In the genomic region with DNA sequence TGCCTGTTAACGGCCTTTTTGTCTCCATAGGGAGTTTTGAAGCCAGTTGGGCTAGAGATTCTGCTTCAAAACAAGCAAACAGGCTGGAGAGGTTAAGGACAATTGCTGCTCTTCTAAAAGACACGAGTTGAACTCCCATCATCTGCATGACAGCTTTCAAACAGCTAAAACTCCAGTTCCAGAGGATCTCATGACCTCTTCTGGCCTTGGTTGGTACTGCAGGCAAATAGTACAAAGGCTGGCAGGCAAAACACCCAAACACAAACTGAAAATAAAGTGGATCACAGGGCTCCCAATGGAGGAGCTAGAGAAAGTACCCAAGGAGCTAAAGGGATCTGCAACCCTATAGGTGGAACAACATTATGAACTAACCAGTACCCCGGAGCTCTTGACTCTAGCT, we compare ENCODE assay signal across 8 mouse cellular contexts. TPM values are rescaled to one million over a fixed set of nuclear protein-coding genes. Genes with fewer than 3 reads are reported as not detected.
DNase-seq lines count a peak whose midpoint lies in the region; ATAC-seq and TF ChIP-seq lines count a peak whose summit lies in the region.

No protein-coding gene starts in this region.

- H3K27me3 ChIP-seq in hindbrain, embryonic 14.5 days (ENCODE audit: control insufficient read depth, insufficient read depth, low read length), result no peaks in the 10 kb centered on the region; the same call in 1 of the 2 replicates
- H3K27me3 ChIP-seq in hindbrain, embryonic 12.5 days, result peaks cover 5% of the 10 kb centered on the region; the same call in 1 of the 2 replicates
- no peaks in the 10 kb centered on the region for H3K27me3 ChIP-seq in cerebellum, adult 2 months (ENCODE audit: control insufficient read depth, insufficient read depth, low read length)
- H3K27me3 ChIP-seq in thymus, adult 2 months (ENCODE audit: control insufficient read depth, insufficient read depth, low read length), result no peaks in the 10 kb centered on the region

- H3K27ac ChIP-seq in hindbrain, embryonic 14.5 days, result no peak overlapping the region
- H3K27ac ChIP-seq in hindbrain, embryonic 12.5 days, result no peak overlapping the region
- H3K27ac ChIP-seq in ES-E14 (ENCODE audit: insufficient read depth, low read depth, low read length, poor library complexity, severe bottlenecking), result no peak overlapping the region
- no peak overlapping the region for H3K27ac ChIP-seq in cerebellum, adult 2 months (ENCODE audit: insufficient read depth, low read length)
- no peak overlapping the region for H3K27ac ChIP-seq in thymus, adult 2 months (ENCODE audit: control insufficient read depth, insufficient read depth, low read length)

- peak; percentile 47; the same call in 1 of the 2 replicates for TF ChIP-seq CTCF in cerebellum, adult 2 months (IDR thresholded peaks at IDR 0.05; ENCODE audit: borderline replicate concordance, insufficient read depth, low read depth, low read length)
- TF ChIP-seq CTCF in thymus, adult 2 months (IDR thresholded peaks at IDR 0.05; ENCODE audit: borderline replicate concordance, control insufficient read depth, extremely low read depth, insufficient read depth, low read length, poor library complexity), result no peak

- no peak overlapping the region for H3K4me3 ChIP-seq in hindbrain, embryonic 14.5 days (replicated peaks; ENCODE audit: low read length)
- no peak overlapping the region for H3K4me3 ChIP-seq in hindbrain, embryonic 12.5 days
- H3K4me3 ChIP-seq in ES-E14 (ENCODE audit: insufficient read depth in 1 of 2, low read depth in 1 of 2, low read length in 2 of 2, poor library complexity in 1 of 2, severe bottlenecking in 1 of 2), result no peak overlapping the region
- H3K4me3 ChIP-seq in cerebellum, adult 2 months (replicated peaks; ENCODE audit: insufficient read depth, low read depth, low read length), result no peak overlapping the region
- no peak overlapping the region for H3K4me3 ChIP-seq in thymus, adult 2 months (ENCODE audit: control insufficient read depth, insufficient read depth, low read length)

- TF ChIP-seq POLR2A in cerebellum, adult 2 months (IDR thresholded peaks at IDR 0.05; ENCODE audit: borderline replicate concordance, insufficient read depth, low read length), result no peak
- no peak for TF ChIP-seq POLR2A in thymus, adult 2 months (IDR thresholded peaks at IDR 0.05; ENCODE audit: control insufficient read depth, extremely low read depth, insufficient read depth, low read length, poor library complexity)

- in situ Hi-C loops in ES-E14 (cut with MboI; ENCODE audit: low sequenced_read_pairs in 2 of 2, unreplicated experiment in 2 of 2), result no loop called here

- 14% methylated on average over 2 of the region's 3 CpGs for WGBS in hindbrain, embryonic 14.5 days
- WGBS in hindbrain, embryonic 12.5 days, result 15% methylated on average over 3 of the region's 3 CpGs
- 21% methylated on average over 3 of the region's 3 CpGs for WGBS in cerebellum, adult 2 months
- WGBS in thymus, adult 2 months, result 23% methylated on average over 3 of the region's 3 CpGs

- H3K9me3 ChIP-seq in hindbrain, embryonic 14.5 days (ENCODE audit: control insufficient read depth, low read length), result no peaks in the 10 kb centered on the region
- no peaks in the 10 kb centered on the region for H3K9me3 ChIP-seq in hindbrain, embryonic 12.5 days (replicated peaks)
- H3K9me3 ChIP-seq in ES-E14 (ENCODE audit: control insufficient read depth, insufficient read depth, low read depth, low read length), result no peaks in the 10 kb centered on the region

- H3K4me2 ChIP-seq in hindbrain, embryonic 14.5 days (replicated peaks), result no peak overlapping the region
- no peak overlapping the region for H3K4me2 ChIP-seq in hindbrain, embryonic 12.5 days (replicated peaks)

- H3K4me1 ChIP-seq in hindbrain, embryonic 14.5 days (replicated peaks; ENCODE audit: control insufficient read depth, insufficient read depth, low read length), result no peaks in the 10 kb centered on the region
- no peaks in the 10 kb centered on the region for H3K4me1 ChIP-seq in hindbrain, embryonic 12.5 days
- H3K4me1 ChIP-seq in ES-E14 (ENCODE audit: control insufficient read depth in 2 of 2, insufficient read depth in 2 of 2, low read length in 2 of 2, poor library complexity in 1 of 2), result no peaks in the 10 kb centered on the region
- no peaks in the 10 kb centered on the region for H3K4me1 ChIP-seq in cerebellum, adult 2 months (ENCODE audit: control insufficient read depth, insufficient read depth, low read length)
- no peaks in the 10 kb centered on the region for H3K4me1 ChIP-seq in thymus, adult 2 months (replicated peaks; ENCODE audit: control insufficient read depth, insufficient read depth, low read length)

- no peaks in the 10 kb centered on the region for H3K36me3 ChIP-seq in hindbrain, embryonic 14.5 days (replicated peaks; ENCODE audit: control insufficient read depth, insufficient read depth)
- H3K36me3 ChIP-seq in hindbrain, embryonic 12.5 days, result no peaks in the 10 kb centered on the region
- no peaks in the 10 kb centered on the region for H3K36me3 ChIP-seq in ES-E14 (ENCODE audit: control insufficient read depth, insufficient read depth, low read length, poor library complexity, severe bottlenecking)
- H3K36me3 ChIP-seq in thymus, adult 2 months (ENCODE audit: control insufficient read depth, insufficient read depth, low read length), result no peaks in the 10 kb centered on the region

- ATAC-seq in hindbrain, embryonic 14.5 days (ENCODE audit: low FRiP score), result no peak
- ATAC-seq in hindbrain, embryonic 12.5 days (ENCODE audit: low FRiP score), result no peak
- peak; percentile 86 for ATAC-seq in megakaryocyte-erythroid progenitor cell, adult 5-6 weeks (replicated peaks; ENCODE audit: low FRiP score, low TSS enrichment, poor library complexity, severe bottlenecking)

- peak; percentile 72 for DNase-seq in hindbrain, embryonic 14.5 days (ENCODE audit: low spot score)
- DNase-seq in ES-E14 (ENCODE audit: low read depth, low spot score), result peak; percentile 40
- DNase-seq in cerebellum, adult 2 months, result peak; percentile 24 to 61
- peak; percentile 17 to 19 for DNase-seq in gastrocnemius, adult 8-10 months (ENCODE audit: low spot score in 2 of 2)
- peak; percentile 41 to 74 for DNase-seq in layer of hippocampus, postnatal 14 days (ENCODE audit: low spot score in 2 of 2)
- peak; percentile 56 for DNase-seq in thymus, adult 2 months

- H3K9ac ChIP-seq in hindbrain, embryonic 14.5 days, result no peak overlapping the region
- no peak overlapping the region for H3K9ac ChIP-seq in hindbrain, embryonic 12.5 days
- H3K9ac ChIP-seq in ES-E14 (ENCODE audit: insufficient read depth, low read depth, low read length, poor library complexity, severe bottlenecking), result no peak overlapping the region

TF ChIP-seq in ES-E14, 5 proteins besides CTCF, POLR2A, EP300 and RAD21:
- no peak for TF ChIP-seq HCFC1 (IDR thresholded peaks at IDR 0.05; ENCODE audit: borderline replicate concordance, insufficient read depth, low read length)
- no peak for TF ChIP-seq CHD2 (IDR thresholded peaks at IDR 0.05; ENCODE audit: low read depth, low read length)
- peak; percentile 55 for TF ChIP-seq ZC3H11A (IDR thresholded peaks at IDR 0.05; ENCODE audit: borderline replicate concordance, low read depth, low read length)
- no peak for TF ChIP-seq ZNF384 (IDR thresholded peaks at IDR 0.05; ENCODE audit: low read depth, low read length)
- TF ChIP-seq MAFK (IDR thresholded peaks at IDR 0.05; ENCODE audit: insufficient read depth, low read depth, low read length), result no peak

RNA-seq across cellular contexts. Expression of a gene that starts 31.9 kb away (rescaled TPM):
- 147 and 179 TPM in 2 replicates for polyA plus RNA-seq in hindbrain, embryonic 14.5 days (2014; fragmentation: Nextera tagmentation; extraction: Ambion mirVana)
- polyA plus RNA-seq in hindbrain, embryonic 12.5 days (2016; fragmentation: Nextera tagmentation; extraction: Ambion mirVana), result 85.5 and 90.4 TPM in 2 replicates
- total RNA-seq in ES-E14 (2012; rRNA removed), result 159 and 160 TPM in 2 replicates
- polyA plus RNA-seq in cerebellum, adult 2 months (2012; rRNA removed), result 149 and 153 TPM in 2 replicates
- 100 to 1,000 TPM; 455 to 556 (median 496) TPM for total RNA-seq in gastrocnemius, adult 8-10 months (2022)
- total RNA-seq in layer of hippocampus, postnatal 14 days (2021), result 100 to 1,000 TPM; 291 to 314 TPM
- 107 and 126 TPM in 2 replicates for total RNA-seq in megakaryocyte-erythroid progenitor cell, adult 5-6 weeks (2014; fragmentation: Nextera tagmentation)
- 166 and 222 TPM in 2 replicates for total RNA-seq in megakaryocyte-erythroid progenitor cell, adult 5-6 weeks (2017)
- 77.3 and 82.8 TPM in 2 replicates for polyA plus RNA-seq in thymus, adult 2 months (2012; rRNA removed)

Comparison
In these comparisons a context has a peak if more than half of its experiments do, and no peak if none do; other contexts are left out.
1. DNase-seq: peak in every context shown above with its lines; median percentile 72 in hindbrain, embryonic 14.5 days; 58 in layer of hippocampus, postnatal 14 days; 56 in thymus, adult 2 months; 42 in cerebellum, adult 2 months; 40 in ES-E14; 18 in gastrocnemius, adult 8-10 months.